Mouse (Mus musculus) CH12.LX (cell line): Measurements from ENCODE around the gene Sephs2. TPM values are rescaled to one million over a fixed set of nuclear protein-coding genes. Genes with fewer than 3 reads are reported as not detected.

Source experiments
- DNase-seq: peaks from one replicate; pipeline ENCODE4 v3.0.0-alpha.2; 2013; ENCODE audit errors: extremely low read depth
- H3K27ac ChIP-seq: 2 replicates; pipeline ENCODE4 v1.5.1; 2012; ENCODE audit warnings: low read depth, mild to moderate bottlenecking, control low read depth, moderate library complexity; ENCODE audit not compliant: insufficient read depth
- H3K27me3 ChIP-seq: replicated peaks from 2 replicates; pipeline ENCODE3; 2012; ENCODE audit warnings: inconsistent platforms
- H3K36me3 ChIP-seq, 2 experiments: replicated peaks in 1 of 2; 2 replicates each; pipeline versions ENCODE3 to v1.6.1; 2012; ENCODE audit warnings: inconsistent platforms in 1 of 2, low read length in 1 of 2, mild to moderate bottlenecking in 1 of 2, mixed read lengths in 1 of 2, moderate library complexity in 1 of 2; ENCODE audit not compliant: control insufficient read depth in 1 of 2, insufficient read depth in 1 of 2
- H3K4me1 ChIP-seq, 2 experiments: 2 replicates each; pipeline ENCODE4 v1.6.1; 2012; ENCODE audit warnings: inconsistent platforms in 1 of 2, moderate library complexity in 1 of 2; ENCODE audit not compliant: insufficient read depth in 2 of 2, control insufficient read depth in 1 of 2
- H3K4me2 ChIP-seq: 2 replicates; pipeline ENCODE4 v1.6.1; 2012; ENCODE audit warnings: low read depth, mild to moderate bottlenecking, control low read depth; ENCODE audit not compliant: poor library complexity, insufficient read depth, severe bottlenecking
- H3K4me3 ChIP-seq, 3 experiments: fragments of 150-350 bp in 1 of 3; sonication (generic) in 1 of 3; replicated peaks in 1 of 3; 2 replicates each; pipeline versions ENCODE3 to v1.5.1; 2011 to 2012; ENCODE audit warnings: low read depth in 2 of 3, low read length in 2 of 3, mild to moderate bottlenecking in 2 of 3, moderate library complexity in 2 of 3, control low read depth in 1 of 3, improper control_type of control experiment in 1 of 3, inconsistent platforms in 1 of 3, mixed read lengths in 1 of 3; ENCODE audit not compliant: poor library complexity in 1 of 3
- H3K79me2 ChIP-seq: replicated peaks from 2 replicates; pipeline ENCODE4 v1.6.1; 2012; ENCODE audit warnings: mild to moderate bottlenecking, moderate library complexity; ENCODE audit not compliant: control insufficient read depth, poor library complexity, insufficient read depth, severe bottlenecking; ENCODE audit errors: extremely low read depth
- H3K9ac ChIP-seq: 2 replicates; pipeline ENCODE4 v1.6.1; 2012; ENCODE audit warnings: low read depth, mild to moderate bottlenecking, control low read depth, moderate library complexity; ENCODE audit not compliant: insufficient read depth
- H3K9me3 ChIP-seq: replicated peaks from 2 replicates; pipeline ENCODE3; 2012; ENCODE audit warnings: low read length, inconsistent platforms, mixed read lengths
- BHLHE40 ChIP-seq: IDR thresholded peaks from 2 replicates; pipeline ENCODE4 v1.6.1; 2011; ENCODE audit warnings: mild to moderate bottlenecking, low read depth, low read length, improper control_type of control experiment
- CHD2 ChIP-seq: IDR thresholded peaks from 2 replicates; pipeline ENCODE4 v1.6.1; 2011; ENCODE audit warnings: low read length, improper control_type of control experiment
- CTCF ChIP-seq, 2 experiments: IDR thresholded peaks in 1 of 2; conservative IDR thresholded peaks in 1 of 2; 2 replicates each; pipeline ENCODE4 v1.5.1; 2011 to 2012; ENCODE audit warnings: low read depth in 2 of 2, low read length in 2 of 2, improper control_type of control experiment in 1 of 2, inconsistent platforms in 1 of 2, mild to moderate bottlenecking in 1 of 2, moderate library complexity in 1 of 2
- E2F4 ChIP-seq: IDR thresholded peaks from 2 replicates; pipeline ENCODE4 v1.6.1; 2011; ENCODE audit warnings: low read depth, low read length, improper control_type of control experiment; ENCODE audit not compliant: insufficient replicate concordance
- ELF1 ChIP-seq: IDR thresholded peaks from 2 replicates; pipeline ENCODE4 v1.6.1; 2014; ENCODE audit warnings: low read depth, mild to moderate bottlenecking, inconsistent platforms, low read length, improper control_type of control experiment
- ETS1 ChIP-seq: conservative IDR thresholded peaks from 2 replicates; pipeline ENCODE4 v1.6.1; 2012; ENCODE audit warnings: low read depth, mild to moderate bottlenecking, inconsistent platforms, low read length, improper control_type of control experiment, moderate library complexity
- HCFC1 ChIP-seq: IDR thresholded peaks from 2 replicates; pipeline ENCODE4 v1.6.1; 2012; ENCODE audit warnings: low read depth, mild to moderate bottlenecking, inconsistent platforms, low read length, improper control_type of control experiment
- IRF4 ChIP-seq: IDR thresholded peaks from 2 replicates; pipeline ENCODE4 v1.6.1; 2014; ENCODE audit warnings: low read depth, mild to moderate bottlenecking, inconsistent platforms, low read length, improper control_type of control experiment
- JUND ChIP-seq: conservative IDR thresholded peaks from 2 replicates; pipeline ENCODE4 v1.6.1; 2011; ENCODE audit warnings: low read depth, low read length, improper control_type of control experiment
- MAFK ChIP-seq: IDR thresholded peaks from 2 replicates; pipeline ENCODE4 v1.6.1; 2011; ENCODE audit warnings: low read length, improper control_type of control experiment; ENCODE audit not compliant: insufficient replicate concordance
- MAX ChIP-seq: IDR thresholded peaks from 2 replicates; pipeline ENCODE4 v1.6.1; 2011; ENCODE audit warnings: low read length, improper control_type of control experiment
- MAZ ChIP-seq: IDR thresholded peaks from 2 replicates; pipeline ENCODE4 v1.6.1; 2012; ENCODE audit warnings: low read depth, mild to moderate bottlenecking, inconsistent platforms, low read length, improper control_type of control experiment, moderate library complexity
- MXI1 ChIP-seq: IDR thresholded peaks from 2 replicates; pipeline ENCODE4 v1.6.1; 2011; ENCODE audit warnings: mild to moderate bottlenecking, low read depth, low read length, improper control_type of control experiment
- NRF1 ChIP-seq: IDR thresholded peaks from 2 replicates; pipeline ENCODE4 v1.6.1; 2014; ENCODE audit warnings: low read depth, mild to moderate bottlenecking, inconsistent platforms, low read length, improper control_type of control experiment, moderate library complexity
- PAX5 ChIP-seq: IDR thresholded peaks from 2 replicates; pipeline ENCODE4 v1.6.1; 2012; ENCODE audit warnings: low read length, inconsistent platforms, mixed read lengths
- POLR2A ChIP-seq: IDR thresholded peaks from 2 replicates; pipeline ENCODE4 v1.6.1; 2011; ENCODE audit warnings: low read depth, mild to moderate bottlenecking, improper control_type of control experiment, low read length
- POLR2AphosphoS2 ChIP-seq: IDR thresholded peaks from 2 replicates; pipeline ENCODE4 v1.6.1; 2011; ENCODE audit warnings: low read depth, low read length, improper control_type of control experiment
- RAD21 ChIP-seq: IDR thresholded peaks from 2 replicates; pipeline ENCODE4 v1.6.1; 2011; ENCODE audit warnings: low read depth, mild to moderate bottlenecking, low read length, improper control_type of control experiment, moderate library complexity
- SMC3 ChIP-seq: IDR thresholded peaks from 2 replicates; pipeline ENCODE4 v1.6.1; 2011; ENCODE audit warnings: low read depth, low read length, improper control_type of control experiment
- TBP ChIP-seq: conservative IDR thresholded peaks from 2 replicates; pipeline ENCODE4 v1.6.1; 2011; ENCODE audit warnings: low read depth, low read length, improper control_type of control experiment
- TCF12 ChIP-seq: IDR thresholded peaks from 2 replicates; pipeline ENCODE4 v1.6.1; 2014; ENCODE audit warnings: low read depth, mild to moderate bottlenecking, inconsistent platforms, low read length, improper control_type of control experiment
- UBTF ChIP-seq: IDR thresholded peaks from 2 replicates; pipeline ENCODE4 v1.6.1; 2012; ENCODE audit warnings: low read depth, mild to moderate bottlenecking, inconsistent platforms, low read length, improper control_type of control experiment, moderate library complexity
- USF1 ChIP-seq: IDR thresholded peaks from 2 replicates; pipeline ENCODE4 v1.6.1; 2014; ENCODE audit warnings: low read depth, mild to moderate bottlenecking, inconsistent platforms, low read length, improper control_type of control experiment
- ZNF384 ChIP-seq: IDR thresholded peaks from 2 replicates; pipeline ENCODE4 v1.6.1; 2012; ENCODE audit warnings: low read depth, low read length, improper control_type of control experiment, inconsistent platforms
- dilution Hi-C: fragments of 300-500 bp; cut with MboI; formaldehyde crosslinking; loops from 2 replicates; pipeline ENCODE4 v1.14.3; 2020; ENCODE audit warnings: low sequenced_read_pairs; ENCODE audit not compliant: extremely low pct_unique_long_range_greater_than_20kb, extremely low pct_ligation_motif_present
- in situ Hi-C: fragments of 300-500 bp; cut with MboI; formaldehyde crosslinking; loops from 3 replicates; pipeline ENCODE4 v1.14.3; 2019; ENCODE audit warnings: low sequenced_read_pairs, low pct_ligation_motif_present, low pct_unique_long_range_greater_than_20kb, mixed read lengths
- polyA plus RNA-seq: library from polyadenylated mRNA; unstranded; fragments of >175 nt; gene quantifications from 2 replicates; pipeline ENCODE4 v1.2.1, GENCODE M21; 2012; ENCODE audit warnings: low read depth; ENCODE audit not compliant: insufficient read length
- total RNA-seq, 2 experiments: library from RNA; depleted of rRNA; stranded (reverse); fragments of 300-350 nt in 1 of 2; fragments of >200 nt in 1 of 2; gene quantifications; 2 replicates each; pipeline ENCODE4 v1.2.3; 2012 to 2014

The Sephs2 gene
- total and polyA plus RNA-seq, 3 experiments, result 159 to 209 (median 203) TPM

- TF ChIP-seq HCFC1, result no peak
- no peak for TF ChIP-seq RAD21
- no peak for TF ChIP-seq TBP
- no peak for TF ChIP-seq CHD2
- no peak for TF ChIP-seq ETS1
- TF ChIP-seq CTCF (conservative IDR thresholded peaks at IDR 0.05 in 1 of 2, IDR thresholded peaks at IDR 0.05 in 1 of 2; ENCODE audit: low read depth in 2 of 2, low read length in 2 of 2), result peak in 1 of 2 experiments; percentile 20; a peak in 1 of 4 replicates
- no peak for TF ChIP-seq IRF4
- TF ChIP-seq USF1, result no peak
- no peak for TF ChIP-seq NRF1
- TF ChIP-seq JUND, result no peak
- no peak for TF ChIP-seq ZNF384
- TF ChIP-seq ELF1, result no peak
- TF ChIP-seq MAFK, result no peak
- TF ChIP-seq MAX, result peak; percentile 42
- no peak for TF ChIP-seq UBTF
- TF ChIP-seq POLR2A, result no peak
- TF ChIP-seq E2F4, result 0 out of 2 replicates have a peak, but pooled peaks have one; percentile 37
- no peak for TF ChIP-seq POLR2AphosphoS2
- no peak for TF ChIP-seq SMC3
- no peak for TF ChIP-seq PAX5
- TF ChIP-seq BHLHE40, result peak; percentile 35
- TF ChIP-seq MXI1, result no peak
- TF ChIP-seq MAZ, result no peak
- no peak for TF ChIP-seq TCF12
- TF ChIP-seq, all 38 proteins: peak for 4
- dilution Hi-C loops, result no loop called here
- Histone ChIP-seq H3K4me3 (peak overlapping the region; percentile 17 to 82 (median 52)), H3K4me2 (peak overlapping the region; percentile 64; the same call in 1 of the 2 replicates), H3K9ac (peak overlapping the region; percentile 73; the same call in 1 of the 2 replicates), H3K9me3 (peaks cover 3% of the 10 kb centered on the region), H3K4me1 (peaks cover 14 to 48% of the 10 kb centered on the region in 2 experiments), H3K36me3 (peaks cover 15 to 33% of the 10 kb centered on the region in 2 experiments), H3K27me3 (no peaks in the 10 kb centered on the region), H3K27ac (peak overlapping the region; percentile 88), H3K79me2 (peaks cover 4% of the 10 kb centered on the region)
- DNase-seq, result no peak
- in situ Hi-C loops, result no loop called here
Measured at GRCm38 (mm10) chr7:127243361-127243867, 30.4 kb downstream of the Sephs2 start.
